Mouse (Mus musculus) erythroblast, embryonic 14.5 days (primary cell): ENCODE measurements at regions not wholly inside any gene's neighbourhood (a gene's known extent, or its start where the extent isn't known, plus 50 kb on each side); places are given as distances from the start of the nearest gene placed in this dataset.

Experiments used
- H3K27me3 ChIP-seq: 2 replicates; pipeline ENCODE4 v1.6.1; 2012; ENCODE audit warnings: inconsistent platforms; ENCODE audit not compliant: control insufficient read depth
- H3K36me3 ChIP-seq: 2 replicates; pipeline ENCODE4 v1.6.1; 2012; ENCODE audit warnings: mild to moderate bottlenecking, inconsistent platforms; ENCODE audit not compliant: control insufficient read depth
- H3K4me1 ChIP-seq: 2 replicates; pipeline ENCODE4 v1.6.1; 2012; ENCODE audit warnings: inconsistent platforms; ENCODE audit not compliant: control insufficient read depth
- H3K4me3 ChIP-seq: replicated peaks from 2 replicates; pipeline ENCODE3; 2012; ENCODE audit warnings: moderate library complexity, mild to moderate bottlenecking, inconsistent platforms
- H3K9me3 ChIP-seq: 2 replicates; pipeline ENCODE4 v1.6.1; 2012; ENCODE audit warnings: low read length, inconsistent platforms, mixed read lengths; ENCODE audit not compliant: control insufficient read depth
- GATA1 ChIP-seq: IDR thresholded peaks from 2 replicates; pipeline ENCODE4 v1.6.1; 2012; ENCODE audit warnings: low read length, inconsistent platforms, mixed read lengths
- TAL1 ChIP-seq: IDR thresholded peaks from 3 replicates; pipeline ENCODE4 v1.6.1; 2012; ENCODE audit warnings: low read length, inconsistent platforms, mixed read lengths

DNA sequence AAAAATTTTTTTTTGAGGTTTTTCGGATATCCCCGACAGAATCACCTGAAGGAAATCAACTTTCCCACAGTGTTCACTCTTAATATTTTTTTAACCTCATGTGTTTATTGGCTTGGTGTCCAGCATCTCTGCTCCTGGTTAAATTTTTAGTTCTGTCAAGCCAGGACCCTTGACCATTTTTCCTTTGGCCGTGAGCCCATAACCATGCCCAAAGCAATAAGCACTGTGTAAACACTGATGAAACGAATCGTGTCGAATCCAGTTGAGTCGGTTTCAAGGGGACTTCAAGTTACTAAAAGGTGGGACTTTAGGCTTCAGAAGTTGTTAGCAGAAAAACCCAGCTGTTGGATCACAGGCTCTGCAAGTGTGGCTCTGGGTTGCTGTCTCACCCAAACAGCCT is 117.0 kb upstream of the Spdye4c start:
- TF ChIP-seq GATA1 (no peak), TAL1 (no peak)
- Histone ChIP-seq H3K4me1 (no peaks in the 10 kb centered on the region), H3K27me3 (no peaks in the 10 kb centered on the region), H3K4me3 (no peak overlapping the region), H3K9me3 (no peaks in the 10 kb centered on the region), H3K36me3 (no peaks in the 10 kb centered on the region)

DNA sequence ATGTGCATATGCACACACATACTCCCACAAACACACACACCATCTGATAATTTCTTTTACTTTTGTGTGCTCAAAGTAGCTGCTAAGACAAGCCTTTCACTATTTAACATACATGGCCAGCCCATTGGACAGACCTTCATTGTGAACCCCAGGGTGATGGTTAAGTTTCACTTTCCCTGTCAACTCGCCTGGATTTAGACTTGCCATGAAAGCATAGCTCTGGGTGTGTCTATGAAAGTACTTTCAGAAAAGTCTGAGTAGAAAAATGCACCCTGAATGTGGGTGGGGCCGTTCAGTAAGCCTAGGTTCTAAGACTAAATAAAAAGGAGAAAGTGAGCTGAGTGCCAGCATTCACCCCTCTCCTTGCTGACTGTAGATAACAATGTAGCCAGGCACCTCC is 113.8 kb upstream of the Spdye4c start:
- H3K27me3 ChIP-seq: no peaks in the 10 kb centered on the region
- H3K4me1 ChIP-seq: no peaks in the 10 kb centered on the region
- no peak for TF ChIP-seq GATA1
- no peak overlapping the region for H3K4me3 ChIP-seq
- no peaks in the 10 kb centered on the region for H3K36me3 ChIP-seq
- no peaks in the 10 kb centered on the region for H3K9me3 ChIP-seq

DNA sequence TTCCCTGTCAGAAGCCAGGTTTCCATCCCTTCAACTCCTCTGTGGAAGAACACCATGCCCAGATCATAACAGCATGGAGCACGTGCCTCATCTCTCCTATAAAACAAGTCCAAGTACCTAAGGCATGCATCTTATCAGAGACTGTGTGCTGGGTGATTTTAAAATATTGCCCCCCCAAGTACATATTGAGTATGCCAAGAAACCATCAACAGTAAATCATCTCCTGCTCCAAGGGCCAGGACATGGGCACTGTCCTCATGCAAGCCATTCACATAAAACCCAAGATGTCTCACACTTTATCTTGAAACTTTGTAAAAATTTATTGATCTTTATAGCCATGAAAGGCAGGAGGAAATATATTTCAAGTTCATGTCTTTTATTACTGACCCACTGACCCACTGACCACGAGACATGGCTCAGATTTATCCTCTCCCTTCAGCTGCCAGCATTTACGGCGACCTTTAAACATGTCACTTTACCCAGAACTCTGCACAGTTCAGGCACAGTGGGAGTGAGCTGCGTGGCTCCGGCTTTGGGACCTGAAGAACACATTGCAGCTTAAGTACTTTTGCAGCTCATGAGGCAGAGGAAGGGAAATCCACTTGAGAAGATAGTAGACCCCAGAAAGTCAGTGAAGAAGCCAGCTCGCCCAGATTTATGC is 99.7 kb upstream of the Spdye4c start:
- Histone ChIP-seq H3K27me3 (no peaks in the 10 kb centered on the region), H3K4me1 (no peaks in the 10 kb centered on the region), H3K36me3 (no peaks in the 10 kb centered on the region), H3K4me3 (no peak overlapping the region), H3K9me3 (no peaks in the 10 kb centered on the region)
- TF ChIP-seq GATA1 (no peak), TAL1 (no peak)

DNA sequence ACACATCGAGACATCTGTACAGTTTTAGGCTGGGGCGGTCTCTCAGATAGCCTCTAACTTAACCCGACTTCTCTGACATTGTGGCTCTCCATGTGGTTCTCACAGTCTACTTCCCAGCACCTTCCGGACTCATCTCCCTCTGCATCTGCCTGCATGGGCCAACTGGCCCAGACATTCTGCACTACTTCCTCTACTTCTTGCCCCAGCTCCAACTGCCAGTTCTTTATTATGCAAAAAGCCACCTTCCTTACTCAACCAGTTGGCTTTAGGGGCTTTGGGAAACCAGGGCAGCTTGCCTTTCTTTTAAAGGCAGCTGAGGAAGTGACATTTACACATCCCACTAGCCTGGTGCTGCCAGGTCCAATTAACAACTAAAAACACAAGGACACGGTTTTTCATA is 97.1 kb upstream of the Spdye4c start:
- no peaks in the 10 kb centered on the region for H3K27me3 ChIP-seq
- no peaks in the 10 kb centered on the region for H3K36me3 ChIP-seq
- H3K4me1 ChIP-seq: no peaks in the 10 kb centered on the region

DNA sequence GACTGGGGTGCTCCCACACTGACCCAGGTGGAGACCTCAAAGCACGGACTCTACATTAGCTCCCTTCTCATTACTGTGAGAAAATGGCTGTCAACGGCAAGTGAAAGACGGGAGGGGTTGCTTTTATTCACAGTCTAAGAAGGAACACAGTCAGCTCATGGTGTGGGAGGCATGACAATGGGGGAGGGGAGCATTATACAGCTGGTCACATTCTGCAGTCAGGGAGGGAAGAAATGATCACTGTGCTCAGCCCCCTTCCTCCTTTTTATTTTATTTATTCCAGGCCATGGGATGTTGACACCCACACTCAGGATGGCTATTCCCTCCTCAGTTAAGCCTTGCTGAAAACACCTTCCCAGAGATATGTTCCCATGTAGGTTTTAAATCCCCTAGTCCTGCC is 93.1 kb upstream of the Spdye4c start:
- no peaks in the 10 kb centered on the region for H3K36me3 ChIP-seq
- TF ChIP-seq TAL1 (no peak), GATA1 (no peak)
- H3K4me1 ChIP-seq: no peaks in the 10 kb centered on the region
- no peaks in the 10 kb centered on the region for H3K27me3 ChIP-seq
- no peak overlapping the region for H3K4me3 ChIP-seq
- no peaks in the 10 kb centered on the region for H3K9me3 ChIP-seq

More for the DNA sequence above, 97.1 kb upstream of the Spdye4c start:
- no peaks in the 10 kb centered on the region for H3K9me3 ChIP-seq
- TF ChIP-seq GATA1 (no peak), TAL1 (no peak)
- H3K4me3 ChIP-seq: no peak overlapping the region

DNA sequence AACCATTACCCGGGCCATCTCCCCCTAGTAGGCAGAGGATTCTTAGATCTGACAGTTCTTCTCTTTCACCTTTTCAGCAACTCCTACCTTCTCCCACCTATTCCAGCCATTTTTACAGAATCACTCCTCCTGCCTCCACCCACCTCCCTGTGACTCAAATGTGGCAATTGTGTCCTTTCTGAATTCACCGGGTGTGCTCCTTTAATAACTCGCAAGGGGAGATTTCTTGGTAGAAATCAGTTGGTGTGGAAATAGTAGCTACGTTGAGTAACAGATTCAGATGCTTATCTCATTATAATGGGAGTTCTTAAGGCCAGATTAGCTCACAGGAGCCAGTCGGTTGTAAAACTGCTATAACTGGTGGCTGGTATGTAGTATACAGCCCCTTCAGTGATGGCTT is 92.4 kb upstream of the Spdye4c start:
- no peaks in the 10 kb centered on the region for H3K27me3 ChIP-seq
- TF ChIP-seq TAL1: no peak
- no peak for TF ChIP-seq GATA1
- no peaks in the 10 kb centered on the region for H3K9me3 ChIP-seq

DNA sequence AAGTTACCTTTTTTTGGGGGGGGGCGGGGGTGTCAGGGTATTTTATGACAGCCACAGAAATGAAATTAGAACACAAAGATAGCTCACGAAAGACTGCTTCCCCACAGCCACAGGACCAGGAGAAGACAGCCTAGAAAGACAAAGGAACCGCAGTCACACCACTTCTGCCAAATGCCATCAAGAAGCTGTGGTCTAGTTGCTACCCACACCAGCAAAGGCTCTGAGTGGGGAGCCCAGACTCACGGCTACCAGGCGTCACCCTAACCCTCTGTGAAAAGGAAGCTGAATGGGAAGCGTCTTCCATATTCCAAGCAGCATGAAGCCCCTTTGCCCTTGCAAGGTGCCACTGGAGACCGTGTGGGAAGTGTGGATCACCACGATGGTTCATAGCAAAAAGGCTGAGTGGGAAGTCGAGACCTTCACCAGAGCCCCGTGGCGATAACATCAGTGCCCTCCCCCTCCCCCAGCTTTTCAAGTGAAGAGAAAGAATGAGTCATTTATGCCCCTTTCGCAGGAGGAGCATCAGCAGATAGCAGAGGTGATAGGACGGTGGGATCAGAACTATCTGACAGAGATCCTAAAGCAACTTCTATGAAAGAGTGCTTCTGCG is 91.3 kb upstream of the Spdye4c start:
- no peak overlapping the region for H3K4me3 ChIP-seq
- no peaks in the 10 kb centered on the region for H3K4me1 ChIP-seq
- TF ChIP-seq TAL1: no peak
- TF ChIP-seq GATA1: no peak

More for the DNA sequence above, 92.4 kb upstream of the Spdye4c start:
- Histone ChIP-seq H3K36me3 (no peaks in the 10 kb centered on the region), H3K4me3 (no peak overlapping the region), H3K4me1 (no peaks in the 10 kb centered on the region)

DNA sequence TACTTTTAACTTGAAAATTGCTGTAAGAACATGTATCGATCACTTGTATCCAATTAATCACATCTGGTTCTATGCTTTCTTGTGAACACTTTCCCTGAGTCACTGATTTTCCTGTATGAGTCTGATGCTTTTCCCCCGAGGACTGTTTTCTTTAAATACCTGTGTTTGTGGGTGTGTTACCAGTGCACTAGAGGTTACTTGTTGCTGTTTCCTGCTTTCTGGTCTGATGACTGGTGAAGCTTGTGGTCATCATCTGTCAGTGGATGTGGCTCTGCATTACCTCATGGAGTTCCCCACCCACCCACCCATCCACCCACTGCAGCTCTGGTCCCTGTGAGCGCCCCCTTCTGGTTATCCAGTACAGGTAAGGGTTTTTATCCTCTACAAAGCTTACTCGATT is 88.3 kb upstream of the Spdye4c start:
- Histone ChIP-seq H3K9me3 (peaks cover 3% of the 10 kb centered on the region; the same call in 1 of the 2 replicates), H3K4me1 (no peaks in the 10 kb centered on the region), H3K36me3 (no peaks in the 10 kb centered on the region), H3K4me3 (no peak overlapping the region), H3K27me3 (no peaks in the 10 kb centered on the region)
- TF ChIP-seq TAL1: no peak
- TF ChIP-seq GATA1: no peak

More for the DNA sequence above, 91.3 kb upstream of the Spdye4c start:
- no peaks in the 10 kb centered on the region for H3K27me3 ChIP-seq
- no peaks in the 10 kb centered on the region for H3K9me3 ChIP-seq
- H3K36me3 ChIP-seq: no peaks in the 10 kb centered on the region

DNA sequence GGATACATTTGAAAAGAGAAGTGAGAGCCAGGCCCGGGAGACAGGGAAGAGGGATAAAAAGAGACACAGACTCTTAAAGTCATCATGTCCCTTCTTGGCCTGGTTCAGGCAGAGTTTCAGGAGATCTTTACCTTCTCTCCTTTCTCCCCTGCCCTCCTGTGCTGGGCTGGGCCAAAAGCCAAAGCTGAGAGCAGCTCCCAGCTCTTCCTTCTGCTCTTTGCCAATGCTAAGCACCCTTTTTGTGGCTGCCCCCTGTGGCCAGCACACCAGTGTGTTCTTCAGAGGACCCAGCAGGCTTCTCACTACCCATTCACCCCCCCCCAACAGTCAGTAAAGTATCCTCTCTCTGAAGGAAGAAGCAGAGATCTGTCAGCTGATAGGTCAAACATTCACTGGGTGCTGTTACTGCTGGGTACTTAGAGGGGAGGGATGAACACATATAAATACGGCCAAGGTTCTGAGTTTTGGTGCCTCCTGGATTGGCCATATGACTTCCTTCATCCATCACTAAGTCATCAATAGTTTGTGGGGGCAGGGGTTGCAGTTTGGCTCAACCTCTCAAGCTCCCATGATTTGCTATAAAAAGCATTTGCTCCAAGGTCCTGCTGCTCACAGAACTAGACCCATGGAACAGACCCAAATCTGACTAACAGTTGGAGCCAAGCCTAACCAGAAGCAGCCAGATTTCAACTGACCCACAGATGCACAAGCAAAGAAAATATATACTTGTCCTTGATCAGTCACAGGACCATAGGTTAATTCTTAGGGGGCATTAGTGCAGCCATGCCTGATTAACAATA is 87.7 kb upstream of the Spdye4c start:
- Histone ChIP-seq H3K27me3 (no peaks in the 10 kb centered on the region), H3K4me3 (no peak overlapping the region), H3K36me3 (no peaks in the 10 kb centered on the region), H3K9me3 (peaks cover 3% of the 10 kb centered on the region; the same call in 1 of the 2 replicates), H3K4me1 (no peaks in the 10 kb centered on the region)
- TF ChIP-seq GATA1 (no peak), TAL1 (no peak)
